Mouse (Mus musculus) kidney, postnatal 0 days (tissue): ENCODE results near the gene Adamts2. TPM values are rescaled to one million over a fixed set of nuclear protein-coding genes. Genes with fewer than 3 reads are reported as not detected.

ENCODE experiments used
- ATAC-seq: fragments of 200-750 bp; cut with Nextera tagmentation; replicated peaks from 2 replicates; pipeline ENCODE4 v1.8.0; 2017; ENCODE audit warnings: low read depth, moderate number of reproducible peaks, moderate TSS enrichment, moderate library complexity; ENCODE audit not compliant: low FRiP score
- DNase-seq: peaks from one replicate; pipeline ENCODE4 v3.0.0-alpha.2; 2016; ENCODE audit warnings: low spot score
- H3K27ac ChIP-seq: fragments of 300-500 bp; sonication (generic); 2 replicates; pipeline ENCODE4 v1.5.1; 2014; ENCODE audit warnings: mild to moderate bottlenecking
- H3K27me3 ChIP-seq: fragments of 300-500 bp; sonication (generic); 2 replicates; pipeline ENCODE4 v1.6.1; 2014; ENCODE audit warnings: low read length, mixed read lengths; ENCODE audit not compliant: insufficient read depth
- H3K36me3 ChIP-seq: fragments of 300-500 bp; sonication (generic); 2 replicates; pipeline ENCODE4 v1.6.1; 2014; ENCODE audit warnings: low read length, mixed read lengths; ENCODE audit not compliant: insufficient read depth
- H3K4me1 ChIP-seq: fragments of 300-500 bp; sonication (generic); replicated peaks from 2 replicates; pipeline ENCODE4 v1.6.1; 2014; ENCODE audit warnings: antibody characterized with exemption, low read length, mixed read lengths; ENCODE audit not compliant: insufficient read depth
- H3K4me2 ChIP-seq: fragments of 300-500 bp; sonication (generic); 2 replicates; pipeline ENCODE4 v1.6.1; 2014; ENCODE audit warnings: mild to moderate bottlenecking, low read length, moderate library complexity, mixed read lengths
- H3K4me3 ChIP-seq: fragments of 300-500 bp; sonication (generic); replicated peaks from 2 replicates; pipeline ENCODE4 v1.5.1; 2014; ENCODE audit warnings: low read depth, low read length
- H3K9ac ChIP-seq: fragments of 300-500 bp; sonication (generic); 2 replicates; pipeline ENCODE4 v1.6.1; 2014; ENCODE audit warnings: low read depth, low read length
- H3K9me3 ChIP-seq: fragments of 300-500 bp; sonication (generic); replicated peaks from 2 replicates; pipeline ENCODE4 v1.6.1; 2016; ENCODE audit warnings: low read length, inconsistent platforms, mixed read lengths
- CTCF ChIP-seq: IDR thresholded peaks from 2 replicates; pipeline ENCODE4 v1.5.1; 2016; ENCODE audit warnings: antibody characterized with exemption, low read depth, mild to moderate bottlenecking, moderate library complexity
- WGBS: fragments of 180-500 bp; shearing (Covaris S2); extraction: QIAGEN DNeasy Blood & Tissue Kit; methylation state at CpG from one replicate; pipeline ENCODE4 v1.1.7; 2014; 5-methylcytosine and 5-hydroxymethylcytosine counted together
- polyA plus RNA-seq: library from polyadenylated mRNA; unstranded; fragments of >200 nt; fragmentation: Nextera tagmentation; extraction: Ambion mirVana; gene quantifications from 2 replicates; pipeline ENCODE4 v1.2.1, GENCODE M21; 2015

Gene Adamts2
- polyA plus RNA-seq, 1 experiment from 2014 or later, result 5.0 TPM

DNA sequence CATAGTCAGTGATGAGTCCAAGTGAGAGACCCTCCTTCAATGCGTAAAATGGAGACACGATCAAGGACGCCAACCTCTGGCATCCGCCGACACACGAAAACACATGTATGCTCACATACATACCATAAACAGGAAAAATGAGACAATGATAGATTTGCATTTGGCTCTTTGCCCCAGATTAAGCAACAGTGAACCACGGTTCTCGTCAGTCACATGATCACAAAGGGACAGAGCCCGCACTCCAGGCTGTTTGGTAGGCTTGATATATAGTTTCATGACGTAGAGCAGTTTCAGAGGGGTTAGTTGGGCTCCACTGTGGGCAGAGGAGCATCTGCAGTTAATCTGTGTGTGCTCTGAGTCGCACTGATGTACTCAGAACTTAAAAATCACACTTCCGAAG is 98.1 kb downstream of the Adamts2 start:
- no peak for ATAC-seq
- Histone ChIP-seq H3K36me3 (no peaks in the 10 kb centered on the region), H3K27me3 (no peaks in the 10 kb centered on the region), H3K9ac (no peak overlapping the region), H3K4me1 (no peaks in the 10 kb centered on the region), H3K9me3 (no peaks in the 10 kb centered on the region), H3K4me2 (no peak overlapping the region), H3K4me3 (no peak overlapping the region), H3K27ac (no peak overlapping the region)
- 78% methylated on average over 12 of the region's 12 CpGs for whole genome bisulfite sequencing
- TF ChIP-seq CTCF, result no peak
- no peak for DNase-seq

DNA sequence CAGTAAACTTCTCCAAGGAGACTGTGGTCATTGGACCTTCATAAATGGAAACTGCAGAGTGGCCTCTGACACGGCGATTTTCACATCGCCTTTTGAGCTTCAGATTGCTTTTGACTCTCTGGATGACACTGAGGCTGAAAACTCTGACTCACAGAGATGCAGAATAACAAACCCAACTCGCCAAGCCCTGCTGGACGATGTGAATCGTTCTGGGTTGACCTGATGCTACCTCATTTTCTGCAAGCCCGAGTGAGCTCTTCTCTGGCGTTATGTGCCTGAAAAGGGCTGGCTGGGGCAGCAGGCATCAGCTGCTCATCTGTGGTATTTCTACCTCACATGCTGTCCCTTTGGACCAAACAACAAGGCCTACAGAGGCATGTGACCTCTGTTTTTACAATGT is 98.6 kb downstream of the Adamts2 start:
- 89% methylated on average over 8 of the region's 8 CpGs for WGBS
- Histone ChIP-seq H3K4me3 (no peak overlapping the region), H3K36me3 (no peaks in the 10 kb centered on the region), H3K9me3 (no peaks in the 10 kb centered on the region), H3K27ac (no peak overlapping the region), H3K4me1 (no peaks in the 10 kb centered on the region), H3K9ac (no peak overlapping the region), H3K27me3 (no peaks in the 10 kb centered on the region), H3K4me2 (no peak overlapping the region)
- DNase-seq (no peak), ATAC-seq (no peak)
- no peak for TF ChIP-seq CTCF

DNA sequence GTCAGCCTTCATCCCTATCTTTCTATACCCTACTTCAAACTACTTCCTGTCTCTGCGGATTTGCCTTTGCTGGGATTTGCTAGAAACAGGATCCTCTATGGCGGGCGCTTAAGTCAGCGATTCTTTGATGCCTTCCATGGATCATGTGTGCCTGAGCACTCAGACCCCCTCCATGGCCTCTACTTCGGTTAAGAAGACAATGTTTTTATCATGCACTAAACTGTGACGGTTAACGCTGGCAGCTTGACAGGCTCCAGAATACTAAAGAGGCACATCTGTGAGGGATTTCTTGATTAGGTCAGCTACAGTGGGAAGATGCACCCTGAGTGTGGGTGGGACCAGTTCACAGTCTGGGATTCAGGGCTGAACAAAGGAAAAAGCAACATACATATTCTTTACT is 101.5 kb downstream of the Adamts2 start:
- H3K4me3 ChIP-seq, result no peak overlapping the region

DNA sequence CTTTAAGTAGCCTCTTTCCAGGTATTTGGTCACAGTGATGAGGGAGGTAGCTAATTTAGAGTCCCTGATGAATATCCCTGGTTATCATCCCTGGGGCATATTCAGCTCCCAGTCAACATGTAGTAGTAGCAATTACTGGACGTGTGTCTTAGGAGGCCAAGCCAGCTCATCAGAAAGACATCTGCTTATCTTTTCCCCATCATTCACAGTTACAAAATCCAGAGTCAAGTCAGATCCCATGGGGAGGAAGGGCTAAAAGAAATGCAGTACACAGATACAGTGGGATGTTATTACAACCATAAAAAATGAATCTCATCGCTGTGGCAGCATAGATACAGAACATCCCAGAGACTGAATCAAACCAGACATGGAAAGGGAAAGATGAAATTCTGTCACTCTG is 102.6 kb downstream of the Adamts2 start:
- H3K9ac ChIP-seq, result no peak overlapping the region
- H3K4me1 ChIP-seq, result no peaks in the 10 kb centered on the region
- TF ChIP-seq CTCF, result no peak
- H3K4me3 ChIP-seq, result no peak overlapping the region
- 75% methylated on average over 2 of the region's 2 CpGs for WGBS
- DNase-seq (no peak), ATAC-seq (no peak)
- H3K4me2 ChIP-seq, result no peak overlapping the region
- no peak overlapping the region for H3K27ac ChIP-seq
- H3K36me3 ChIP-seq, result no peaks in the 10 kb centered on the region
- no peaks in the 10 kb centered on the region for H3K27me3 ChIP-seq
- H3K9me3 ChIP-seq, result no peaks in the 10 kb centered on the region

More for the DNA sequence above, 101.5 kb downstream of the Adamts2 start:
- H3K9me3 ChIP-seq, result no peaks in the 10 kb centered on the region
- H3K27ac ChIP-seq, result no peak overlapping the region
- WGBS, result 45% methylated on average over 7 of the region's 7 CpGs
- H3K9ac ChIP-seq, result no peak overlapping the region
- H3K27me3 ChIP-seq, result no peaks in the 10 kb centered on the region
- no peak for ATAC-seq
- H3K36me3 ChIP-seq, result no peaks in the 10 kb centered on the region
- no peaks in the 10 kb centered on the region for H3K4me1 ChIP-seq
- DNase-seq, result no peak
- no peak overlapping the region for H3K4me2 ChIP-seq
- no peak for TF ChIP-seq CTCF

DNA sequence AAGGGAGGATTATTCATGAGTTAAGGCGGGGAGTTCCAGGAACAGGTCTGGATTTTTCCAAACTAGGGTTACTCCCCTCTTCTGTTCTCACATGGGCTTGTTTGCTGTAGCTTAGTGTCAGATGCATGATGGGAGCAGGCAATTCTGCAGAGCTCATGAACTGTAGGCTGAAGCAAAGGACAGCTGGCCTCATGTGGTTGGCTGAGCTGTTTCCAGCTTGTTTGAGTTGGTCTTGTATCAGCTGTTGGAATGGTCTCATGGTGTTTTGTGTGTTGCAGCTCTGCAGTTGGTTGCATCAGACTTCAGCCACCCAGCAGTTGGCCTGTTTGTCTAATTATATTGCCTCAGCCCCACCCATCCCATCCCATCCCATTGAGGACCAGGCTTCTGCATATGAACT is 105.4 kb downstream of the Adamts2 start:
- ATAC-seq (no peak), DNase-seq (peak; percentile 55)
- Histone ChIP-seq H3K4me1 (no peaks in the 10 kb centered on the region), H3K4me2 (no peak overlapping the region), H3K9ac (no peak overlapping the region), H3K27ac (no peak overlapping the region), H3K9me3 (no peaks in the 10 kb centered on the region), H3K4me3 (no peak overlapping the region), H3K36me3 (no peaks in the 10 kb centered on the region), H3K27me3 (no peaks in the 10 kb centered on the region)
- TF ChIP-seq CTCF, result no peak
- WGBS, result 54% methylated on average over 1 of the region's 1 CpGs

DNA sequence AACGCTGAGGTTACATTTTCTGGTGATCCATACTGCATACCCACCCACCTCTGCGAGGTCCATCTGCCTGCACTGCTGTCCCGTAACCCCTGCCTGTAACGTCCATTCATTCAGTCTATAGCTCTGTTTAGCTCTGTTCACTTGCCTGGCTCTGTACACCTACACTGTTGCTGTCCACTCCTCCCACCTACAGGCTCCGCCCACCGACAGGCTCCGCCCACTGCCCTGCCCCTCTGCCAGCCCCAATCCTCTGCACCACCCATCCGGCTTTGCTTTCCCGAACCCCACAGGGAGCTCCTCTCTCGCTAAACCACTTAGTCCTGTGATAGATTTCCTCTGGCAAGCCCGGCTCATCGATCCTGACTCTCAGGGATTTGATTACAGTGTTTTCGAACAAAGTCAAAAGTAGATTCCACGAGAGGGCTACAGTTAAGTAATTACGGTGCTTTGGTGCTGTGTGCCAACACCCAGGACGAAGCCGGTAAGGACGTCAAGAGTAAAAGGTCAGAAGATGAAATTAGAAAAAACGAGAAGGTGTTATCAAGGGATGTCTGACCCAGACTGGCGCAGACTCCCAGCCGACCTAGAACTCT is 111.8 kb downstream of the Adamts2 start:
- ATAC-seq (peak; percentile 81; the same call in 1 of the 2 replicates), DNase-seq (no peak)
- no peaks in the 10 kb centered on the region for H3K27me3 ChIP-seq
- TF ChIP-seq CTCF, result no peak
- 34% methylated on average over 21 of the region's 21 CpGs for WGBS
- no peak overlapping the region for H3K27ac ChIP-seq
- no peak overlapping the region for H3K4me2 ChIP-seq
- 0 out of 2 replicates have a peak, but pooled peaks cover 4% of the 10 kb centered on the region for H3K4me1 ChIP-seq
- no peak overlapping the region for H3K4me3 ChIP-seq
- H3K9ac ChIP-seq, result no peak overlapping the region
- H3K9me3 ChIP-seq, result no peaks in the 10 kb centered on the region
- no peaks in the 10 kb centered on the region for H3K36me3 ChIP-seq

DNA sequence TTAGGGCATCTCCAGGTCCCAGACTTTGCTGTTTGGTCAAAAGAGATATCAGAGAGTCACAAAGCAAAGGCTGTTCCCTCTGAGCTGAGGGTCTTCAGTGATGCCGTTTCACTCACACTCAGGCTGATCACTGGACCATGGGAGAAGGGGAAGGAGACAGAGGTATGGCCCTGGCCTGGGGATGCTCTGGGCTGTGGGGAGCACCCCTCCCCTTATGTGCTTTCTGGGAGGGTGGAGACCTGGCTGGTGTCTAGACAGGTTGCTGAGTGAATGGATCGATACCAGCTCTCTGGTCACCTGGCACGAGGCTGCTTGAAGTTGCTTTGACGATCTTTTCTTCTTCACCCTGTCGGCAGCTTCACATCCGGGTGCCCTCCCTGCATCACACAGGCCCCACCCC is 113.2 kb downstream of the Adamts2 start:
- WGBS, result 38% methylated on average over 6 of the region's 6 CpGs
- no peaks in the 10 kb centered on the region for H3K27me3 ChIP-seq
- no peaks in the 10 kb centered on the region for H3K9me3 ChIP-seq
- TF ChIP-seq CTCF, result no peak
- no peak overlapping the region for H3K4me2 ChIP-seq
- H3K4me1 ChIP-seq, result 0 out of 2 replicates have a peak, but pooled peaks cover 5% of the 10 kb centered on the region
- H3K4me3 ChIP-seq, result no peak overlapping the region
- H3K9ac ChIP-seq, result no peak overlapping the region
- DNase-seq (no peak), ATAC-seq (no peak)
- H3K27ac ChIP-seq, result no peak overlapping the region
- no peaks in the 10 kb centered on the region for H3K36me3 ChIP-seq
